Mouse (Mus musculus): ENCODE measurements around the gene Vasp.
A peak's percentile ranks its signal among the peaks of the same experiment; 100 is the strongest.

Gene Vasp

DNA sequence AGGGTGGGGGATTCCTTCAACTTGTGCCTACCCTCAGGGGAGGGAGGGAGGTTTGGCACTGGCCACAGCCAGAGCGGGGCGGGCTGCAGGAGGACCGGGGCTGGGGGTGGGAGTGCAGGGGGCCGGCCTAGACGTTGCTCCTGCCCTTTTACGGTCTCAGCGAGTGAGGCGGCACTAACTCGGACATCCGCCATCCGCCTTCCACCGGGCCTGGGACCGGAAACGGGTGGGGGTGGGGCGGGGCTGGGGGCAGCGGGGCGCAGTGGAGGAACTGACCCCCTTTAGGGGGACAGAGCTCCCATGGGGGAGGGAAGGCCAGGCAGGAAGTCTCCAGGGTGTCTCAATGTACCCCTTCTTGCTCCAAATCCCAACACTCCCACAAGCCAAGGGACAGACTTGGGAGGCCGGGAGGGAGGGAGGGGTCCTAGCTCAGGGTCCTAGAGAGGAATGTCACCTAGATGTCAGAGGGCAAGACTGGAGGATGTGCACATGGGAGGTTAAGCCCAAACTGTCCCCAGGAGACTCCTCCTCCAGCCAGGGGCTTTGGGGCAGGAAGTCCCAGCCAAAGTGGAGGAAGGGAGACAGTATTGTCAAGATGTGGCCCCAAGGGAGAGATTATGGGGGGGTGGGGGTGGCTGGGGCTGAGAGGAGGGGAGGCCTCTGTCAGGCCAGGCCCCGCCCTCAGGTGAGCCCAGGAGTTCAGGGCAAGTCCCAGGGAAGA lies 1.7 kb downstream of the Vasp start:
- DNase-seq: peak; percentile 42

DNA sequence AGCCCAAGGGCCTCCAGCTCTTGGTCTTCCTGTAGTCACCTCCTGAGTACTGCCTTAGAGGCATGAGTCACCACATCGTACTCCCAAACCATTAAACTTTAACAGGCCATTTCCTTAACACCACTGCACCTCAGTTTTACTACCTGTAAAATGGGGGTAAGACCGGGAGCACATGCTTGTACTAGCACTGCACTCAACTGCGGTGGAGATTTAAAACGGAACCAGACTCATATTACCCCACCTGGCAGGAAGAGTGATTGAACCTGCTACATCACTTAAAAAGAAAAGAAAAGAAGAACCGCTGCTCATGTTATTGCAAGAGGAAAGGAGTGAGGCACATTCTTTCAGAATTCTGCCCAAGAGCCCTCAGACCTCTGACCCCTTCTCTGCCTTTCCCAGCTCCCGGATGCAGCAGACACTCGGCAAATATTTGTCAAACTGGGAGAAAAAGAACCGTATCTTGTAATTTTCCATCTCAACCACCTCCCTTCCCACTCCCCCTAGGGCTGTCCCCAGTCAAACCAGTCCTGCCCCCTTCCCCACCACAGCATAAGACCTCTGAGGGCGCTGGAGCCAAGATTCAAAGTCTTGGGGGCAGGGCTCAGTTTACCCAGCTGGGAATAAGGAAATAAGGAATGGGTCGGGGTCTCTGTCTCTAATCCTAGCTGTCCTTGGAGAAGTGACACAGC lies 2.5 kb downstream of the Vasp start:
- DNase-seq: no peak

DNA sequence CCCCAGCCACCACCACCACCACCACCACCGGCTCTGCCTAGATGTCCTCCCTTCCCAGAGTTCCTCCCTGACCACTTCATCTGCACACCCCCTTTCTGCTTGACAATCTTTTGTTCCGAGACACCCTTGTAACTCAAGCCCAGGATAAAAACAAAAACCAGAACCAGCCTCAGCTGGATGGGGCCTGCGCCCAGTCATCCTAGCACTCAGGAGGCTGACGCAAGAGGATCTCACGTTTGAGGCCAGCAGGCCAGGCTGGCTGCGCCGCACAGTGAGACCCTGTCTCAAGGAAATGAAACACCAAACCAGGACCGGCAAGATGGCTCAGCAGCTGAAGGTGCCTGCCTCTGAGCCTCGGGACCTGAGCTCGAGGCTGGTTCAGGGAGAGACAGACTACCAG lies 4.6 kb downstream of the Vasp start:
- no peak for DNase-seq

DNA sequence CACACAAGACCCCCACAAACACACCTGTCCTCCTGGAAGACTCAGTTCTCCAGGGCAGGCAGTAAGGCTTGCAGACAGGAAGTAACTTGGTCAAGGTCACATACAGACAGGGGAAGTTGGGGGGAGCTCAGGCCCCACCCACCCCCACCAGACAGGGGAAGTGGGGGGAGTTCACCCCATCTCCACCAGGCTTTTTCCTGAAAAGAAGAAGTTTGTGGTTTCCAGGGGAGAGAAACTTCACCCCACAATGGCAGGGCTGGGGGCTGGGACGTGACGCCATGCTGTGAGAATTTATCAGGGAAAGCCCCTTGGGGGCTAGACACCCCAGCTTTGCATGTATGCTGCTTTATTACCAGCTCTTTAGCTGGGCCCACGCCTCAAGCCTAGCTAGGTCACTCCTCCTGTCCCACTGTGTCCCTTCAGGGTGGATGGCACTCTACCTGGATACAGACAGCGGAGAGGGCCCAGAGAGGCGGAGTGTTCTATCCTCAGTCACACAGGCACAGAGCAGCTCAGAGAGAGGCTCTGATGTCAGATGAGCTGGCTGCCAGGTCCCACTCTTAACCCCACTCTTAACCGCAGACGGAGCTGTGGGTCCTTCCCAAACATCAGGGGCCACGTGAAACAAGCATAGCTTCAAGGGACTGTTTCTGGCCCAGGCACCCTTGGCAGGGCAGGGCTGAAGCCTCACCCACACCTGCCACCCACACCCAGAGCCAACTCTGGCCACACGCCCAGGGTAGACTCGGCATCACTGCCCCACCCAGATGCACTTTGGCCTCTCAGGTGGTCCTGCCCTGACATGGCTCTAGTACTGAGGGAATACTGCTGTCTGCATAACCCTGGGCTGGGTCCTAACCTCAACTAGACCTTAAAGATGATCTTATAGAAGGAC lies 5.4 kb downstream of the Vasp start:
- DNase-seq: peak; percentile 49

DNA sequence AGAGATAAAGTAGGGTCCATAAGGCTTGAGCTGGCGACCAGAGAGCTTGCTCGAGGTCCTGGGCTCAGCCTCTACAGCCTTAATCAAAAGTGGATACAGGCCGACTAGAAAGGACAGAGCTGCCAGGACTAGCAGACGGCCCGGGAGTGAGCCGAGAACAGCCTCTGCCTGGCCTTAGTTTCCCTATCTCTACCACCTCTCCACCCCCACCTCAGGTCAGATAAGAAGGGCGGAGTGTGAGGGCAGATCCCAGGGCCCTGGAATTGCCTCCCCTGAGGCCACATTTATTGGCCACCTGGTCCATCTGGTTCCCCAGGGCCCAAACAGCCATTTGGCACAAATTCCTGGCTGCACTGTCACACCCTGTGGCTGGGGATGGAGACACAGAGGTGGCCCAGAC lies 6.5 kb downstream of the Vasp start:
- DNase-seq: peak; percentile 68

DNA sequence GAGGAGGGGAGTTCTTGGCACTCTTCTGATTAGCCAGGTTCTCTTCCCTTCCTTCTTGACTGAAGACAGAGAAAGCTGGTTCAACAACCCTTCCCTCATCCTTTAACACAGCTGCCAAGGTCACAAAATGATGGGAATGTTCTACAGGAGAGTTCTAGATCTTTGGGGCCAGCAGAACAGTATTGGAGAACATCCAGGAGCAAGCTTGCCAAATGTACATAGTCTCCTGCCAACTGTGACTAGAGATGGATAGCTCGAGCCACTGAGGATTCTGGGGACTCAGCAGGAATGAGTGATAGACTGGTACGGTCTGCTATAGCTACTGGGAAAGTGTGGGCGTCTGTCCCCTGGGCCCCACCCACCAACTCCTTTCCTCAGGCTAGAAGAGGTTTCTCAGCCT lies 13.3 kb downstream of the Vasp start:
- peak; percentile 46 for DNase-seq

DNA sequence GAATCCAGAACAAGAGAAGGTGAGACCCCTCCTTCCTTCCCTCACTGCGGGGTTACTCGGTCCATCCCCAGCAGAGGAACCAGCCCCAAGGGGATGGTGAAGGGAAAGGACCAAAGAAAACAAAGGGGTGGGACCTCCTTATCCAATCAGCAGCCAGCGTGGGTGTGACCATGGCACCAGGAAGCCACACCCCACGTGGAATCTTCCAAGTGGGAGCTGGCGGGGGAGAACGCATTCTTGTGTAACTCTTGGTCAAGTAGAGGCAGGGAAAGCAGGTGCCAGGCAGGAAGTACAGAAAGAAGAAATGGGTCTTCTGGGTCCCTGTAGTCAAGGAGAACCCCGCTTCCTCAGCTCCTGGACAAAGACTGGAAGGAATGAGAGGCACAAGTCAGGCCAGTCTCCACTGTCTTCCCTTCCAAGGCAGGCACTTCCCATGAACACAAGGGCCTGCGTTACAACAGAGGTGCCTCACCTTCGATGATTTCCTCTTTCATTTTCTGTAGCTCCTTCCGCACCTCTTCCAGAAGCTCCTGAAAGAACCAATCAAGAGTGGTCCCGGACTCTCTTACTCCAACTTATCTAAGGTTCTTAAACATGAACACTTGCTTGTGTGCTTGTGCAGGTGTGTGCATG lies 14.1 kb downstream of the Vasp start:
- no peak for DNase-seq

DNA sequence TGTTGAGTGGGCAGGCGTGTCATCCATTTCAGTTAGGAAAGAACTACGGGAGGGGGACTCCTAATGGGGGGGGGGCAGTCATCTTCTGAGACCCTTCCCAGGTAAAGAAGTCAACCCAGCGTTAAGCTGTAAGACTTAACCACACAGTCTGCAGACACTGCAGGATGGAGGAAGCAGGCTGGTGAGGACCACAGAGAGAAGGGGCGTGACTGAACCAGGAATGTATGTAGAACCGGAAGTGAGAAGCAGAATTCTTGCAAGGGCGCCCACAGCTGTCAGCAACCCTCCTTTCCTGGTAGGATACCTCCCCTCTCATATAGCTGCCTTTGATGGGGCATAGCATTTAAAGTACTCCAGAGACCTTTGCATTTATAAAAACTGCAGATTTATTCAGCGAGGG lies 15.1 kb downstream of the Vasp start:
- DNase-seq: no peak

DNA sequence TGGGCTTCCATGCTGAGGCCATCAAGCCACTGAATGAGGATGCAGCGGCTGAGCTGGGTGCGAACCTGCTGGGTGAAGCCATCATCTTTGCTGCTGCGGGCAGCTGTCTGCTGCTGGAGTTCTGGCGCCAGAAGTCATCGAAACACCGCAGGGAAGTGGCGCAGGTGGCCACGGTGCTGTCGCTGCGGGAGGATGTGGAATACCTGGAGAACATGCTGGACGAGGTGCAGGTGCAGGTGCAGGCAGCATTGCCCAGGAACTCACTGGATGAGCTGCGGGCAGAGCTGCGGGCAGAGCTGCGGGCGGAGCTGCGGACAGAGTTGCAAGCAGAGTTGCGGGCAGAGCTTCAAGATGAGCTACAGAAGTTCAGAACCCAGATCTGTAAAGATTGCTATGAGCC lies 16.2 kb downstream of the Vasp start:
- no peak for DNase-seq

DNA sequence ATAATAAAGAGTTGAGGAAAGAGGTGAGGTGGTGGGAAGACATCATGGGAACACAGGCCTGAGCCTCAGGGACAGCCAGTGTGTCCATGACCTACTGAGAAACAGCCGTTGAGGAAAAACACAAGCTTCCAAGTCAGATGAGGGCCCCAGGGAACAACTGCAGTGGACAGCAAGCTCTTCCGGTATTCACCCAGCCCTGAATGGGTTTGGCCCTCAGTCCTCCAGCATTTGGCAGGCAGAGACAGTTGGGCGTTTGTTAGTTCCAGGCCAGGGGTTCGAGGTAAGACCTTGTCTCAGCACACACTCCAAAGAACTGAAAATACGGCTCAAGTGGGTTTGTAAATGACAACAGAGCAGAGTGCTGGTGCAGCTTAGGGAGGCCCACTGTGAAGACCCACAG lies 18.2 kb downstream of the Vasp start:
- DNase-seq: no peak

DNA sequence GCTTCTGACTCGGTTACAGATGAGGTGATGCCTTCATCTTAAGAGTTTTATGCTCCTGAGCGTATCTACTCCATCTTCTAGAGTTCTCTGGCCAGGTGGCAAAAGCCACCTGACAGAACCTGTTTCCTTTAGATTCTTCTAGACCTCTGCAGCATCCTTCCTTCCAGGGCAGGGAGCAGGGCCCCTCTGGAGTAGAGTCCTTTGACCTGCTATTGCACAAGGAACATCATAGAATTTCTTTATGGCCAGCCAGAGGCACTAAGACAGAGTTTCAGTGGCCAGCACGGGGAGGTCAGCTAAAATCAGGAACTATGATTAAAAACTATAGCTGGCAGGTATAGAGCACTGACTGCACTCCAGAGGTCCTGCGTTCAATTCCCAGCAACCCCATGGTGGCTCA lies 19.5 kb downstream of the Vasp start:
- DNase-seq: no peak

DNA sequence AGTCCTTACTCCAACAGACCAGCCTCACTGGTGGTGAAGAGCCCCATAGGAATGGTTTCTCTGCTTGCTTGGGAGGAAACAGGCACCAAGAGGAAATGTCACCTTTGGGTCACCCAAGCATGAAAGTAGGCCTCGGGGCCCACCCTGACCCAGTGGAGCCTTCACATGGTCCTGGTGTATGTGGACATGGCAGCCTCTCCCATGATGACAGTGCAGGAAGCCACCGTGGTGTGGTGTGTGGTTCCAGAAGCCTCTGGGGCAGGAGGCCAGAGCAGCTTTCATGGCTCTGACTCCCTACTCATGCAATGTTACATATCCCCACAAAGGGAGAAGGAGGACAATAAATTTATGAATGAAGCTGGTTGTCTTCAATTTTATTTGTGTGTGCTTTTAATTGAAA lies 24.1 kb downstream of the Vasp start:
- DNase-seq: no peak

DNA sequence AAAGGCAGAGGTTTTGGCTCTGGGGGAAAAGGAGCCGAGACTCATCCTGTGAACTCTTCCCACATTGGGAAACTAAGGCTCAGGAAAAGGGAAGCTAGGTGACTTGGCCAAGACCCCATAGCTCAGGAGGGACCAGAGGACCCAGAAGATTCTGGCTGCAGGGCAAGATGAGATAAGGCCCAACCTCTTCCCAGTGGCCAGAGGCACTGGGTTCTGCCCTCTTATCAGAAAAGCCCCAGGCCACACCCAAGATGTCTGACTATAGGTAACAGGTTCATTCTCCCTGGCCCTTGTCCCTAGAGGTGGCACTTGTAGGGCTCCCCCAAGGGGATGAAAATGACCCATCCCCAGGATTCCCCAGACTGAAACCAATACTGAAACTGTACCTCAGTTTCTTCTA lies 24.8 kb downstream of the Vasp start:
- DNase-seq: no peak

DNA sequence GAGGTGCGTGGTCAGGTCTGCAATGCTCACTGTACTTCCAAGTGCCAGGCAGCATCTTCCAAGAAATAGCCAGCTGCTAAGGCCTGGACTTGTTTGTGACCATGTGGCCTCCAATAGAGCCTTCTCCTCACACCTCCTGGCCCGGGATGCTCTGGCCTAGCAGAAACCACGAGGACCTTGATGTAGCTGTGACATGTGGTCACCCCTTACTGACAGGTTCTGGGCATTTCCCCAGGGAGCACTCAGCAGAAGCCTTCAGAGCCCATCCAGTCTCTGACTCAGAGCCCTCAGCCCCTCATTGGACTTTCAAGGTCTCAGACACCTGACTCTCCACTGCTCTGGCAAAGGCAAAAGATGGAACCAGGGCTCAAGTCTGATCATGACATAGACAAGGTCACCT lies 26.5 kb downstream of the Vasp start:
- DNase-seq: no peak

DNA sequence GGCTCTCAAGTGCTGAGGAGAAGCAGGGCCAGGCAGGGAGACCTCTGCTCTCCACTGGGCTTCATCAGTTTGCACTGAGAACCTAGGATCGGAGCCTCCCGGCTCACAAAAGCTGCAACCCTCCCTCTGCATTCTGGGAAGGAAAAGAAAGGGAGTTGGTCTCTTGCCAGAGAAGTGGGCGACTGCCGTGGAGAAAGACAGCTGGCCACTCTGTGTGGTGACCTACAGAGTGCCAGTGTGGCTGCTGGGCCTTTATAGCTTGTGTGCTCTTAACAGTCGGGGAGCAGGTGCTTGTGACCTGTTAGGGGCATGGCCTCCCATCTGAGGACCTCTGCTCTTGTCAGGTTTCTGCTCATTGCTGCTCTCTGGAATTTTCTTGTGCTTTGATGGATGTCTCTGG lies 27.8 kb downstream of the Vasp start:
- DNase-seq: no peak

DNA sequence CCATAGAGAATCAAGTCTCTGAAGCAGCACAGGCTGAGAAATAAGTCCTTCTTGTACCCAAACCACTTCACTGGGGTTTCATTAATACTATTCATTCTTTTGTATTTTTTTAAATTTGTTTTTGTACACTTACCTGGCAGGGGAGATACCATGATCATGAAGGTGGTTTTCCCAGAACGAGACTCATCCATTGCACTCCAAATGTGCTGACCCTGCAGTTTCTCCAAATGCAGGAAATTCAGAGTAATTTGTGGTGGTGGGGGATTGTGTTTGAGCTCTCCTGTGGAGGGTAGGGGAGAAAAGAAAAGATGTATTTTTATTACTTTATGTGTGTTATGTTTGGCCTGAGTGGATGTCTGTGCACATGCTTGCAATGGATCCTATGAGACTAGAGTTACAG lies 29.6 kb downstream of the Vasp start:
- DNase-seq: no peak

DNA sequence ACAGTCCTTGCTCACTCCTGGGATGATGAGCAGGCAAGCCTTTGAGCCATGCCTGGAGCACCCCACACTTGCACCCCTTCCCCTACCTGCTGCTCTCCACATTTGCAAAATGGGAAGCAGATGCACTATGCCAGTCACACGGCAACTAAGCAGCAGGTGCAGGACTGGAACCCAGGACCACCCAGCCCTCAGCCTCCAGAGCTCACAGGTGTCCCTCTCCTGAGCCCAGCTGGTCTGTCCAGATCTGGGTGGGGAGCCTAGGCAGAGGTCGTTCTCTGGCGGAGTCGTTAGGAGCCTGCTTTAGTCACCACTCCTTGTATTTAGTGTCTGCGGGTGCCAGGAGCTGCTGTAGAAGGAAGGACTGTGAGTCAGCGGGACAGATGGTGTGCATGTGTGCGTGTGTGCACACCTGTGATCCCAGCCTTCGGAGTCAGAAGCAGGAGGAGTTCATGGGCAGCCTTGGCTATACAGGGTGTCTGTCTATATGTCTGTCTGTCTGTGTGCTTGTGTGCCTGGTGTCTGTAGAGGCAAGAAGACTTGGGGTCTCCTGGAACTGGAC lies 30.6 kb downstream of the Vasp start:
- DNase-seq: no peak

DNA sequence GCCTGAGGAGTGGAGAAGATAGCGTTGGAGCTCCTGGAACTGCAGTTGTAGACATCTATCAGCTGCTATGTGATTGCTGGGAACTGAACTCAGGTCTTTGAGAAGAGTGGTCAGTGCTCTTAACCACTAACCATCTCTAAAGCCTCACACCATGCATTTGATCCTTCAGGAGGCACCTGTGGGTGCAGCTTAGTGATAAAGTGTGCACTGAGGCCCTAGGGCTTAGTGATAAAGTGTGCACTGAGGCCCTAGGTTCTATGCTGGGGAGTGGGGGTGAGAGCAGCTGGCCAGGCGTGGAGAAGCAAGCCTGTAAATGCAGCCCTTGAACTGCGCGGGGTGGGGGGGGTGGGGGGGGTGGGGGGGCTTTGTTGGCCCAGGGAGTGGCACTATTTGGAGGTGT lies 31.6 kb downstream of the Vasp start:
- DNase-seq: no peak

DNA sequence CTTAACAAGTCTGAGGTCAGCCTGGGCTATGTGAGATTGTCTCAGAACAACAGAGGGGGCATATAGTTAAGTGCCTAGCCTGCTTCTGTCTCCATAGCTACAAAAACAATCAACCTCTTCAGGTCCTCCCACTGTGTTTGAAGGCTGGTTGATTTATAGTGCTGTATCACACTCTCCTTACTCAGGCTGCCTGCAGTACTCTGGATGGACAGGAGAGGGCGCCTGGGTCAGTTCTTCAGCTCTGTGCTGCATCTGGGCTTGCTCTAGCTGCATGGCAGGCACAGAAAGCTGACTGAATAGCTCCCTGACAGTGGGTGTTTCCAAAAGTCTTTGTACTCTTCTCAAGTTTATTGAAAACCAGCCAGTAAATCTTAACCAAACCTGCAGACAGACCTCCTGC lies 32.2 kb downstream of the Vasp start:
- peak; percentile 82 for DNase-seq

DNA sequence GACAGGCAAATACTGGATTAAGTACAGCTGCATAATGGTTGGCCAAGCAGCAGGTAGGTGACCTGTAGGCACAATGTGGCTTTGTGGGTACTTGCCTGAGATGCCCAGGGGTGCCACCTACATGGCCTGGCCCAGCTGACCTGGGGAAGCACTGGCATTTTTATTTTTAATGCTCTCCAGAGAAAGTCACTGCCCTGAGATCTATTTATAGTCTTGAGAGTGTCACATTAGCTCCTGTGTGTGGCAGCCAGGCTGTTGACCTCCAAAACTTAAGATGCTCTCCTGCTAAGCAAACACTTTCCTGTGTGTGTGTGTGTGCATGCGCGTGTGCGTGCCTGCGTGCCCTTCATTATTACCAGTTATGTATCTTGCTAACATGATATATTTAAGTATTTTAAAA lies 33.3 kb downstream of the Vasp start:
- DNase-seq: no peak

DNA sequence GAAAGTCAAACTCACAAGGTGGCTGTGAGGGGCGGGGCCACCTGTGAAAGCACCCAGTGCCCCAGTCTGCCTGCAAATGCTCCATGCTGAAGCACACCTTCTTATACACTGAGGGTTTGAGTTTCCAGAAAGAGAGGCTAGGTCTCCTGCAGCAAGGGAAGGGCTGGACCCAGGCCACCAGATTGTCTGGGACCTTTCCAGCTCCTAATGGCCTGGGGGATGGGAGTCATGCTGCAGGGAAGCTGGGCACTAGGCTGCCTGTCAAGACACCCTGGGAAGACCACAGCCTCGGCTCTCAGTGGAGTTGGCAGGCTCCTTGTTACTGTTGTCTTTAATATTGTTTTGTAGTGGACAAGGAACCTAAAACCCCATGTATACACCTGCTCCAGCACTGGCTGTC lies 35.2 kb downstream of the Vasp start:
- DNase-seq: no peak

DNA sequence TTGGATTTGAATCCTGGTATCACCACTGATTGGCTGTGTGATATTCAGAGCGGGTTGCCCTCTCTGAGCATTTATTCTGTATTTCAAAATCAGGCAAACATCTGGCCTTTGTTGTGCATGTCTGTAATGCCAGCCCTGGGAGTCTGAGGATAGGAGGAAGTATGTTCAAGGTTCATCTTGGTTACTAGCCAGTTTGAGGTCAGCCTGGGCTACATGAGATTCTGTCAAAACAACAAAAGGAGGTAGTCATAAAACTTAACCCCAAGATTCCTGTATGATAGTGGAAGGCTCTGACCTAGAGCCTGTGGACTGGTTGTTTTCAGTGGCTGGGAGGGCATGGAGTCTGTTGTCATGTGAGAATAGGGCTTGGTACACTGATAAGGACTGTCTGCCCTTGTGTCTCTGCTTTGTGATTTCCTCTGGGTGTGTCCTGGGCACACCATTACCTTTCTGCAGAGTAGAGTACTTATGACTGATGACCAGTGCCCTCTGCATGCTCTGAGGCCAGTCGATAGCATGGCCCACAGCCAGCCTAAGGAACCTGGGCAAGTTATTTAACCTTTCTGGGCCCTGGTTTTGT lies 36.4 kb downstream of the Vasp start:
- no peak for DNase-seq

DNA sequence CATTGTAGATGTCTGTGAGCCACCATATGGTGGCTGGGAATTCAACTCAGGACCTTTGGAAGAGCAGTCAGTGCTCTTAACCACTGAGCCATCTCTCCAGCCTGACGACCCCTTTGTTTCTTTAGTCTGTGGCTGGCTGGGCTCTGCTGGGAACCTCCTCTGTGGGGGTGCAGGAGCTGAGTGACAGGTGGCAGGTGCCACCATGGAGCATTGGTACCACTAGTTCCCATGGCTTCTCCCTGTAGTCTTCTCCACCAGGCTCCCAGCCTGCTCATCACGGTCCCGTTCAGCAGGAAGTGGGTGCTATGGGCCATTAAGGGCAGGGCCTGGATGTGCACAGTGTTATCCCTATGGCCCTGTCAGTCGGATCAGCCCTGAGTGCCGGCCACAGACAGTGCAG lies 37.0 kb downstream of the Vasp start:
- DNase-seq: no peak

All from cerebellum, adult 11-12 months (tissue).